ENCODE assay signal across 15 mouse cellular contexts in genomic region chr7:99172898-99173297, GRCm38 (mm10). TPM values are rescaled to one million over a fixed set of nuclear protein-coding genes. Genes with fewer than 3 reads are reported as not detected.
DNase-seq lines count a peak whose midpoint lies in the region; ATAC-seq lines count a peak whose summit lies in the region.
"Had no signal": no experiment of that assay in that cellular context is flagged by ENCODE, and none has a peak within 500 bp of the region (broad histone marks: within the 10 kb centered on the region; RNA-seq: fewer than 3 reads in every experiment).

No protein-coding gene starts in this region.

- no peak overlapping the region for H3K9ac ChIP-seq in midbrain, embryonic 15.5 days
- H3K9ac ChIP-seq: hindbrain, embryonic 12.5 days; liver, embryonic 14.5 days; neural tube, embryonic 15.5 days had no signal

- no peaks in the 10 kb centered on the region for H3K27me3 ChIP-seq in midbrain, embryonic 15.5 days (replicated peaks)
- H3K27me3 ChIP-seq: hindbrain, embryonic 12.5 days; neural tube, embryonic 15.5 days had no signal

- H3K4me1 ChIP-seq in midbrain, embryonic 15.5 days = no peaks in the 10 kb centered on the region
- H3K4me1 ChIP-seq: hindbrain, embryonic 12.5 days had no signal

- no peak overlapping the region for H3K4me2 ChIP-seq in midbrain, embryonic 15.5 days
- H3K4me2 ChIP-seq: hindbrain, embryonic 12.5 days; neural tube, embryonic 15.5 days had no signal

- peak; percentile 44 to 70 for ATAC-seq in hematopoietic stem cell, adult 5-6 weeks (replicated peaks in 1 of 2; ENCODE audit: insufficient read depth in 1 of 2, low FRiP score in 2 of 2, low TSS enrichment in 1 of 2, low read depth in 1 of 2, poor library complexity in 2 of 2, severe bottlenecking in 2 of 2)
- ATAC-seq in megakaryocyte-erythroid progenitor cell, adult 5-6 weeks (replicated peaks; ENCODE audit: low FRiP score, low TSS enrichment, poor library complexity, severe bottlenecking) = peak; percentile 55
- ATAC-seq in midbrain, embryonic 15.5 days (replicated peaks) = no peak
- ATAC-seq: midbrain, embryonic 16.5 days had no signal

- no peaks in the 10 kb centered on the region for H3K36me3 ChIP-seq in midbrain, embryonic 15.5 days (replicated peaks)
- H3K36me3 ChIP-seq: forebrain, embryonic 10.5 days; hindbrain, embryonic 12.5 days; neural tube, embryonic 15.5 days had no signal

- DNase-seq in kidney, postnatal 14 days = peak; percentile 33
- no peak for DNase-seq in kidney, adult 18-20 months
- peak; percentile 25 for DNase-seq in brain, adult 2 months (ENCODE audit: low read depth, low spot score)
- DNase-seq in testis, postnatal 14 days (ENCODE audit: low spot score) = no peak
- no peak for DNase-seq in layer of hippocampus, postnatal 25 days (ENCODE audit: extremely low spot score in 1 of 2, low spot score in 1 of 2)
- DNase-seq: adrenal gland, postnatal 10 days; right cerebral cortex, postnatal 4 days had no signal

- H3K4me3 ChIP-seq in midbrain, embryonic 15.5 days = no peak overlapping the region
- H3K4me3 ChIP-seq: forebrain, embryonic 10.5 days; hindbrain, embryonic 12.5 days; neural tube, embryonic 15.5 days had no signal

- H3K9me3 ChIP-seq in midbrain, embryonic 15.5 days = no peaks in the 10 kb centered on the region
- H3K9me3 ChIP-seq: forebrain, embryonic 10.5 days; hindbrain, embryonic 12.5 days; neural tube, embryonic 15.5 days had no signal

- 82% methylated on average over 6 of the region's 6 CpGs for WGBS in midbrain, embryonic 15.5 days

- no peak overlapping the region for H3K27ac ChIP-seq in midbrain, embryonic 15.5 days
- H3K27ac ChIP-seq: forebrain, embryonic 10.5 days; hindbrain, embryonic 12.5 days; liver, embryonic 14.5 days; neural tube, embryonic 15.5 days had no signal

RNA-seq across cellular contexts. Expression of gene Dgat2, which starts 9.6 kb away (rescaled TPM):
- total RNA-seq in hematopoietic stem cell, adult 5-6 weeks (2017) = 0.69 and 5.9 TPM in 2 replicates
- not detected in 2 replicates for total RNA-seq in megakaryocyte-erythroid progenitor cell, adult 5-6 weeks (2014; fragmentation: Nextera tagmentation)
- total RNA-seq in megakaryocyte-erythroid progenitor cell, adult 5-6 weeks (2017) = 0.57 TPM in 1 of 2 replicates, not detected in the other
- 21.4 and 22.0 TPM in 2 replicates for polyA plus RNA-seq in midbrain, embryonic 15.5 days (2015; fragmentation: Nextera tagmentation; extraction: Ambion mirVana)
- 100 to 1,000 TPM; 100 to 121 TPM for total RNA-seq in layer of hippocampus, postnatal 25 days (2021)

RNA-seq across cellular contexts. Expression of gene Uvrag, which starts 32.0 kb away (rescaled TPM):
- total RNA-seq in hematopoietic stem cell, adult 5-6 weeks (2017) = 34.4 and 39.3 TPM in 2 replicates
- total RNA-seq in megakaryocyte-erythroid progenitor cell, adult 5-6 weeks (2014; fragmentation: Nextera tagmentation) = 15.0 and 18.2 TPM in 2 replicates
- 14.4 and 16.2 TPM in 2 replicates for total RNA-seq in megakaryocyte-erythroid progenitor cell, adult 5-6 weeks (2017)
- 16.8 and 18.2 TPM in 2 replicates for polyA plus RNA-seq in midbrain, embryonic 15.5 days (2015; fragmentation: Nextera tagmentation; extraction: Ambion mirVana)
- 10 to 100 TPM; 38.6 to 43.1 TPM for total RNA-seq in layer of hippocampus, postnatal 25 days (2021)

Comparison
In these comparisons a context has a peak if more than half of its experiments do, and no peak if none do; other contexts are left out.
1. DNase-seq: peak in kidney, postnatal 14 days (single experiment) and brain, adult 2 months (single experiment); none in kidney, adult 18-20 months (single experiment), testis, postnatal 14 days (single experiment) and layer of hippocampus, postnatal 25 days (0 of 2).
2. RNA of gene Dgat2, which starts 9.6 kb away (total RNA-seq): 100 to 121 TPM in layer of hippocampus, postnatal 25 days; 0.69 to 5.9 TPM in hematopoietic stem cell, adult 5-6 weeks and 0.57 TPM in megakaryocyte-erythroid progenitor cell, adult 5-6 weeks; every median in the first group is over 10 times any median in the second.